Mouse (Mus musculus): ENCODE data around the gene Zc3h10. TPM values are rescaled to one million over a fixed set of nuclear protein-coding genes. Genes with fewer than 3 reads are reported as not detected.
A peak's percentile ranks its signal among the peaks of the same experiment; 100 is the strongest.
"Not testable (repeated sequence)": the region's sequence is repeated elsewhere in the genome, so short reads cannot be mapped to it uniquely, and the experiment has no call there.

Zc3h10 gene
- total RNA-seq, 2 experiments from 2014 or later: 4.6 to 8.3 TPM

GRCm38 (mm10) chr10:128556286-128556685, 8.7 kb upstream of the Zc3h10 start:
- no peak for DNase-seq (ENCODE audit: low spot score)

- DNase-seq (ENCODE audit: low spot score): not testable (repeated sequence)
These were observed 8.0 kb upstream of the Zc3h10 start for GRCm38 (mm10) chr10:128555567-128555966.

GRCm38 (mm10) chr10:128550144-128550823, 2.7 kb upstream of the Zc3h10 start:
- DNase-seq (ENCODE audit: low spot score): not testable (repeated sequence)

GRCm38 (mm10) chr10:128549682-128550057, 2.1 kb upstream of the Zc3h10 start:
- DNase-seq (ENCODE audit: low spot score): not testable (repeated sequence)

GRCm38 (mm10) chr10:128548947-128549681, 1.5 kb upstream of the Zc3h10 start, which contains the start of gene Rpl41:
Rpl41 (minus strand) TSS chr10:128549305.
- DNase-seq (ENCODE audit: low spot score): peak; percentile 94

- not testable (repeated sequence) for DNase-seq (ENCODE audit: low spot score)
These were observed 647 bp upstream of the Zc3h10 start for GRCm38 (mm10) chr10:128548051-128548791.

- no peak for DNase-seq (ENCODE audit: low spot score)
These were observed 787 bp downstream of the Zc3h10 start for GRCm38 (mm10) chr10:128546787-128547186.

- no peak for DNase-seq (ENCODE audit: low spot score)
These were observed 1.2 kb downstream of the Zc3h10 start for GRCm38 (mm10) chr10:128546361-128546760.

GRCm38 (mm10) chr10:128545570-128545898, 2.0 kb downstream of the Zc3h10 start:
- DNase-seq (ENCODE audit: low spot score): no peak

- DNase-seq (ENCODE audit: low spot score): no peak
These were observed 2.7 kb downstream of the Zc3h10 start for GRCm38 (mm10) chr10:128544674-128545569.

- DNase-seq (ENCODE audit: low spot score): no peak
These were observed 3.4 kb downstream of the Zc3h10 start for GRCm38 (mm10) chr10:128544151-128544657.

- no peak for DNase-seq (ENCODE audit: low spot score)
These were observed 4.5 kb downstream of the Zc3h10 start for GRCm38 (mm10) chr10:128543100-128543499.

- DNase-seq (ENCODE audit: low spot score): no peak
These were observed 9.2 kb downstream of the Zc3h10 start for GRCm38 (mm10) chr10:128538340-128538870.

- DNase-seq (ENCODE audit: low spot score): peak; percentile 93
These were observed 11.2 kb downstream of the Zc3h10 start for GRCm38 (mm10) chr10:128536266-128536940.

- DNase-seq (ENCODE audit: low spot score): no peak
These were observed 11.8 kb downstream of the Zc3h10 start for GRCm38 (mm10) chr10:128535624-128536265.

- DNase-seq (ENCODE audit: low spot score): no peak
These were observed 12.4 kb downstream of the Zc3h10 start for GRCm38 (mm10) chr10:128535206-128535605.

GRCm38 (mm10) chr10:128526366-128527356, 20.9 kb downstream of the Zc3h10 start:
- no peak for DNase-seq (ENCODE audit: low spot score)

GRCm38 (mm10) chr10:128525671-128526308, 21.8 kb downstream of the Zc3h10 start, which contains the start of gene Esyt1:
Esyt1 (minus strand) TSS chr10:128525871.
- DNase-seq (ENCODE audit: low spot score): peak; percentile 98

Data from gastrocnemius, adult 18-20 months (tissue).